Mouse (Mus musculus) stomach, embryonic 14.5 days (tissue): ENCODE measurements around the gene Ankmy2. TPM values are rescaled to one million over a fixed set of nuclear protein-coding genes. Genes with fewer than 3 reads are reported as not detected.

Experiments used
- ATAC-seq: fragments of 200-750 bp; cut with Nextera tagmentation; 2 replicates; pipeline ENCODE4 v1.8.0; 2017; ENCODE audit warnings: low read depth, moderate TSS enrichment; ENCODE audit not compliant: insufficient number of reproducible peaks, insufficient read depth, low FRiP score
- H3K27ac ChIP-seq: fragments of 300-500 bp; sonication (generic); 2 replicates; pipeline ENCODE4 v1.5.1; 2014; ENCODE audit warnings: mild to moderate bottlenecking, low read length, moderate library complexity, mixed read lengths
- H3K27me3 ChIP-seq: fragments of 300-500 bp; sonication (generic); 2 replicates; pipeline ENCODE4 v1.6.1; 2014; ENCODE audit warnings: low read length, control low read depth, mixed read lengths; ENCODE audit not compliant: control insufficient read depth, insufficient read depth
- H3K36me3 ChIP-seq: fragments of 300-500 bp; sonication (generic); 2 replicates; pipeline ENCODE4 v1.6.1; 2014; ENCODE audit warnings: mild to moderate bottlenecking, control low read depth, low read length, moderate library complexity, mixed read lengths; ENCODE audit not compliant: control insufficient read depth, insufficient read depth
- H3K4me1 ChIP-seq: fragments of 300-500 bp; sonication (generic); 2 replicates; pipeline ENCODE4 v1.6.1; 2014; ENCODE audit warnings: low read length, control low read depth, mixed read lengths; ENCODE audit not compliant: control insufficient read depth, insufficient read depth
- H3K4me2 ChIP-seq: fragments of 300-500 bp; sonication (generic); replicated peaks from 2 replicates; pipeline ENCODE4 v1.6.1; 2014; ENCODE audit warnings: low read depth, low read length, control low read depth
- H3K4me3 ChIP-seq: fragments of 300-500 bp; sonication (generic); 2 replicates; pipeline ENCODE4 v1.5.1; 2014; ENCODE audit warnings: low read depth, low read length, control low read depth
- H3K9ac ChIP-seq: fragments of 300-500 bp; sonication (generic); replicated peaks from 2 replicates; pipeline ENCODE4 v1.6.1; 2014; ENCODE audit warnings: low read depth, mild to moderate bottlenecking, control low read depth, low read length, moderate library complexity, mixed read lengths
- H3K9me3 ChIP-seq: fragments of 300-500 bp; sonication (generic); 2 replicates; pipeline ENCODE4 v1.6.1; 2016; ENCODE audit warnings: low read depth, low read length, control low read depth; ENCODE audit not compliant: control insufficient read depth
- WGBS: fragments of 180-500 bp; shearing (Covaris S2); extraction: QIAGEN DNeasy Blood & Tissue Kit; methylation state at CpG from one replicate; pipeline ENCODE4 v1.1.7; 2014; 5-methylcytosine and 5-hydroxymethylcytosine counted together
- polyA plus RNA-seq: library from polyadenylated mRNA; unstranded; fragments of >200 nt; fragmentation: Nextera tagmentation; extraction: Ambion mirVana; gene quantifications from 2 replicates; pipeline ENCODE4 v1.2.1, GENCODE M21; 2014

The Ankmy2 gene
- polyA plus RNA-seq, 1 experiment from 2014 or later, result 44.7 TPM

DNA sequence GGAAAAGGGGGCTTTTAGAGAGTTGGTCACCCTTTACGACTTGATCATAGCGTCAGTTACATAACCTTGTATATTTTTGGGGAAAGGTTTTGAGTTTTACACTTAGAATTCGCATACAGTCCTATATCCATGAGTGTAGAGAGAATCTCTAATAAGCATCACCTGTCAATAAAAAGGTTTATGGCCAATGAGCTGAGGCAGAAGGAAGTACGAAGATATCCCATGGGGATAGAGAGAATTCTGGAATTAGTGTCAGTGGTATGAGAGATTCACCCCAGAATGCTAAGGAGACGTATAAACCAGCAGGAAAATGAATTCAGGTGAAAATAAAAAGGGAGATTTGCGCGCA, 50.9 kb downstream of the Ankmy2 start:
- Histone ChIP-seq H3K4me2 (peak overlapping the region; percentile 2; the same call in 1 of the 2 replicates), H3K9me3 (no peaks in the 10 kb centered on the region), H3K9ac (no peak overlapping the region), H3K4me1 (no peaks in the 10 kb centered on the region), H3K27ac (peak overlapping the region; percentile 49; the same call in 1 of the 2 replicates), H3K27me3 (no peaks in the 10 kb centered on the region), H3K36me3 (no peaks in the 10 kb centered on the region), H3K4me3 (no peak overlapping the region)
- 69% methylated on average over 7 of the region's 7 CpGs for WGBS
- no peak for ATAC-seq

DNA sequence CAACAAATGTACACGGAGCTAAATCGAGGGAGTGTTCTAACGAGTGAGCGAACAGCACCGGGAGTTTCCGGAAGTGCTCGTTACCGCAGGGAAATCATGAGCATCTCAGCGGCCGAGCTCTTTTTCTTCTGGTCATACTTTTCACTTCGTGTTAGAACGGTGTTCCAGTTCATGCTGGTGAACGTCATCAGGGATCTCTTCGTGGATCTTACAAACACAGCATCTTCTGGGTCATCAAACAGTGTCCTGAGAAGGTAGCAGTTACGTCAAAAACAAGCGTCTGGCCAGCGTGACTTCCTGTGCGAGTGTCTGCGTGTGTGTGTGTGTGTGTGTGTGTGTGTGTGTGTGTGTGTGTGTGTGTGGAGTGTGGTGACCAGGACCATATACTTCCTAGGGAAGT, 51.5 kb downstream of the Ankmy2 start:
- H3K4me1 ChIP-seq, result no peaks in the 10 kb centered on the region
- WGBS, result 78% methylated on average over 19 of the region's 19 CpGs
- H3K27ac ChIP-seq, result no peak overlapping the region
- H3K27me3 ChIP-seq, result no peaks in the 10 kb centered on the region
- ATAC-seq, result no peak
- no peaks in the 10 kb centered on the region for H3K36me3 ChIP-seq
- H3K9me3 ChIP-seq, result no peaks in the 10 kb centered on the region
- no peak overlapping the region for H3K4me2 ChIP-seq
- no peak overlapping the region for H3K9ac ChIP-seq
- no peak overlapping the region for H3K4me3 ChIP-seq

DNA sequence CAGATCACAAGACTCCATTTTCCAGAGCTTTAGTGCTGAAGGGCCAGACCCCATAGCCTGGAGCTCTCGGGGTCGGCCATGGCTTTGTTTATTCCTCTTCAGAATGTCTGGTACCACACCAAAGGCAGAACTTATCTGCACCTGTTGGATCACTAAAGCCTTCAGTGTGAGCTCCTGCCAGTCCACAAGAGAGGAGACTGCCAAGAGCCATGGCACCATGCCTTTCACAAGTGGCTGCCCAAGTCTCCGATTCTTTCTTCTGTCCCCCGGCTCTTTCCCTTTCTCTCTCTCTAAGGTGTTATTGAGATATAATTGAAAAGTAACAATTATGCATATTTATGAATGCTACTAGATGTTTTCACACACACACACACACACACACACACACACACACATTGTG, 53.2 kb downstream of the Ankmy2 start:
- Histone ChIP-seq H3K4me1 (no peaks in the 10 kb centered on the region), H3K27me3 (no peaks in the 10 kb centered on the region), H3K9ac (no peak overlapping the region), H3K4me2 (no peak overlapping the region), H3K27ac (no peak overlapping the region), H3K36me3 (no peaks in the 10 kb centered on the region), H3K9me3 (no peaks in the 10 kb centered on the region), H3K4me3 (no peak overlapping the region)
- ATAC-seq, result no peak
- 69% methylated on average over 4 of the region's 4 CpGs for WGBS

DNA sequence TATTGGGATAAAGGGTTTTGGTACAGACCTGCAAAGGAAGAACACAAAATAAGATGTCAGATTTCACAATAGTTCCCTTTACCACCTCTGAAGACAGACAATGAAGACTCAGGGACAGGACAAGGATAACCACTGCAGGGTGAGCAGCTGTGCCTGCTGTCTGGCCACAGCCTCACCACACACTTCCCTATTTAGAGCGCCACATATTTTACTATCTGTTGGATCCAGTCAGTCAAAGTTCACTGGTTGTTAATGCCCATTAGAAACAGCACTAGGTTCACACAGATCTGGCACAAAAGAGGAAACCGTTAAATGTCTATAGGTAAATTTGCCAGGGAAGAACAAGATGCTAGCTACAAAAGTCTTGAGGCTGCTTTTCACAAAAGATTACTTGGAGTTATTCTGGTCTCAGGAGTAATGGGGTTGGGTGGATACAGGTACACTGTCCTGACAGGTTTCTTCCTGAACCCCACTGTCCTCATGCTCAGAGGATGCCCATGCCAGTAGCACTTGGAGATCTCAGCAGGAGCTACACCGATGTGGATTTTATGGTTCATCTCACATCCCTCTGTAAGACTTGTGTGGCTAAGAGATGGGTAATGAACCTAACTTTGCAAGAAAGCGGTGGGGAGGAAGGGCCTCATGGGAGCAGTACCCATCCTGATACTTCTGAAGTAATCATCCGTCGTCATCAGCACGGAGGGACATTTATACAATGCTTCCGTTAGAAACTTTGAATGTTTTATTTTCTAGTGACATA, 57.7 kb downstream of the Ankmy2 start:
- H3K9ac ChIP-seq, result no peak overlapping the region
- H3K27me3 ChIP-seq, result no peaks in the 10 kb centered on the region
- no peak overlapping the region for H3K4me2 ChIP-seq
- no peak for ATAC-seq
- H3K4me1 ChIP-seq, result peaks cover 11% of the 10 kb centered on the region
- H3K36me3 ChIP-seq, result no peaks in the 10 kb centered on the region
- no peak overlapping the region for H3K27ac ChIP-seq
- H3K4me3 ChIP-seq, result no peak overlapping the region
- H3K9me3 ChIP-seq, result no peaks in the 10 kb centered on the region
- 58% methylated on average over 8 of the region's 8 CpGs for whole genome bisulfite sequencing

DNA sequence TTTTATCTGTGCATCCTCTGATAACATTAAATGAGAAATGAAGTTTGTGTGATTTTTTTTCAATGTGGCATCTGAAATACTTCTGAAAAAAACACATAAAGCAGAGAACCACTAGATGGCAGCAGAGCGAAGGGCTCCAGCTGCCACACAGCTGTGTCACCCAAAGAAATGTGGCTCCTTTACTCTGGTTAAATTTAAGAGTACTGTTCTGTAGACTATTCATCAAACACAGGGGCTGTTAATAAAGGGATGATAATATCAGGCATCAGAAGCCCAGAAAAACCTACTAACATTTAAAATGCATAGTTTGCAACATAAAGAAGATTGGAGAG, 58.2 kb downstream of the Ankmy2 start:
- peaks cover 11% of the 10 kb centered on the region for H3K4me1 ChIP-seq
- no peaks in the 10 kb centered on the region for H3K36me3 ChIP-seq
- no peaks in the 10 kb centered on the region for H3K27me3 ChIP-seq
- 0% methylated on average over 1 of the region's 1 CpGs for WGBS
- no peak overlapping the region for H3K4me3 ChIP-seq
- no peaks in the 10 kb centered on the region for H3K9me3 ChIP-seq
- no peak overlapping the region for H3K27ac ChIP-seq
- no peak overlapping the region for H3K4me2 ChIP-seq
- H3K9ac ChIP-seq, result no peak overlapping the region
- ATAC-seq, result no peak

DNA sequence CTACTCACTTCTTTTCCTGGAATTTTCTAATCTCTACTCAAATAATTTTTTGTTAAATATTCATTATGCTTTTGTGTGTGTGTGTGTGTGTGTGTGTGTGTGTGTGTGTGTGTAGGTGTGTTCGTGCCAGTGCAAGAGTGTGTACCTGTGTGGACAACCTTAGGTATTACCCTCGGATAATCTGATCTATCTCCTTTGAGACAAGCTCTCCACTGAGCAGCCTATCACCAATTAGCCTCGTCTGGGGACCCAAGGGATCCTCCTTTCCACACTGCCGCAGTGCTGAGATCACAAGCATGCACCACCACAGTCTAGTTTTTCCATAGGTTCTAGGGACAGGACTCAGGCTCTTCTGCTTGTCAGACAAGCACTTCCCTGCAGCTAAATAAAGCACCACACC, 59.3 kb downstream of the Ankmy2 start:
- peak; percentile 29; the same call in 1 of the 2 replicates for ATAC-seq
- Histone ChIP-seq H3K4me3 (no peak overlapping the region), H3K4me1 (peaks cover 11% of the 10 kb centered on the region), H3K27me3 (no peaks in the 10 kb centered on the region), H3K36me3 (no peaks in the 10 kb centered on the region), H3K27ac (no peak overlapping the region), H3K9ac (no peak overlapping the region), H3K9me3 (no peaks in the 10 kb centered on the region), H3K4me2 (0 out of 2 replicates have a peak overlapping the region, but pooled peaks have one; percentile 25)
- 58% methylated on average over 4 of the region's 4 CpGs for WGBS

DNA sequence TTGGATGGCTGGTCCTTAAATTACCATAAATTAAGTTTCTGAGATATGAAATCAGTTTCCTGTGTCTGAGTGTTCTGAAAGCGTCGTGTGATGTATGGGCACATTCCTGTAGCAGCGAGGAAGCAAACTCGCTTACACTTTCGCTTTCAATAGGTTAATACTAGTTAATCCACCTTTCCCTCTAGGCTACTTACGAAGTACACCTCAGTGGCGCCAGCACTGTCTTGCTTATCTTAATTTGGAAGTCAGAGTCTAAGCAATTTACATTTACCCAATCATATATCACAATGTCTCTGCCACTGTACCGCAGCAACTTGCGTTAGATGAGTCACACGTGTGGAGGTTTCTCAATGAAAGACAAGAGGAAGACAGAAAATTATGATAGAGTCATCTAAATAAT, 60.0 kb downstream of the Ankmy2 start:
- Histone ChIP-seq H3K4me3 (0 out of 2 replicates have a peak overlapping the region, but pooled peaks have one; percentile 2), H3K4me2 (peak overlapping the region; percentile 25; the same call in 1 of the 2 replicates), H3K27ac (no peak overlapping the region), H3K36me3 (no peaks in the 10 kb centered on the region), H3K4me1 (peaks cover 11% of the 10 kb centered on the region), H3K9ac (no peak overlapping the region), H3K27me3 (no peaks in the 10 kb centered on the region), H3K9me3 (no peaks in the 10 kb centered on the region)
- WGBS, result 27% methylated on average over 10 of the region's 10 CpGs
- ATAC-seq, result peak; percentile 16; the same call in 1 of the 2 replicates

DNA sequence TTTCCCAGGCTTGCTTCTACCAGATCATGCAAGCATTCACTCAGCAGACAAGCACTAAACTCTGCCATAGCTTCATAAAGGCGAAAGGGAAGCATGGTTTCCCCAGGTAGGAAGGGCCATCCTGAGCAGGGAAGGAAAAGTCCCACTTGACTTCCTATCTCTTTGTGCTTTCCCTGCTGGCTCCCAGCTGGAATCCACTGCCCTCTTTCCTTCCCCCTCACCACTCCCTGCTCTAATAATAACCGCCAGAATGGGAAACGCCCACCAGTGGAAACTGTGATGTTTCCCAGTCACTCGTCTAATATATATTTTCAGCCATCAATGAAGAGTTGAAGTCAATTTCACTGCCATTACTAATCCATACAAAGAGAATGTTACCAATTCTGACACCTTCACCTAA, 67.5 kb downstream of the Ankmy2 start:
- H3K9me3 ChIP-seq, result no peaks in the 10 kb centered on the region
- H3K36me3 ChIP-seq, result no peaks in the 10 kb centered on the region
- no peak overlapping the region for H3K4me3 ChIP-seq
- no peaks in the 10 kb centered on the region for H3K4me1 ChIP-seq
- H3K9ac ChIP-seq, result no peak overlapping the region
- H3K27ac ChIP-seq, result no peak overlapping the region
- no peaks in the 10 kb centered on the region for H3K27me3 ChIP-seq
- WGBS, result 55% methylated on average over 4 of the region's 4 CpGs
- no peak for ATAC-seq
- H3K4me2 ChIP-seq, result no peak overlapping the region

DNA sequence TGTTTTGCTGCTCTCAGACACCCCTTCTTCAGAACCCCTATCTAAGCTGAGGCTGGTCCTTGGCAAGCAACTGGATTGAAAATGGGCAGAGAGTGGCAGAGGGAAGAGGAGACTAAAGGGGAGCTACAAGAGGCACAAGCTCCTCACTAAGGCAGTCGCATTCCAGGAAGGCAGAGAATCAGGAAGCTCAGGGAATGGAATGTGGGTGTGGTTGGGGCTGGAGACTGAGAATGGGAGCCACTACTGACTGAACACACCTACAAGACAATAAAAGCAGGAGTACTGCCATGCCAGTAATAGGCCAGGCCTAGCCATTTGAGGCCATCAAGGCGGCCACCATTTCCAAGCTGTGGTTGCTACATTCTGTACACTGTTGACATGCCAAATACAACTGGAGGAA, 74.5 kb downstream of the Ankmy2 start:
- no peak overlapping the region for H3K4me2 ChIP-seq
- ATAC-seq, result no peak
- WGBS, result 75% methylated on average over 2 of the region's 2 CpGs
- H3K27ac ChIP-seq, result no peak overlapping the region
- no peaks in the 10 kb centered on the region for H3K27me3 ChIP-seq
- no peak overlapping the region for H3K9ac ChIP-seq
- no peak overlapping the region for H3K4me3 ChIP-seq
- H3K4me1 ChIP-seq, result no peaks in the 10 kb centered on the region
- no peaks in the 10 kb centered on the region for H3K9me3 ChIP-seq
- no peaks in the 10 kb centered on the region for H3K36me3 ChIP-seq
